Mouse (Mus musculus): ENCODE results near the gene Pkmyt1. TPM values are rescaled to one million over a fixed set of nuclear protein-coding genes. Genes with fewer than 3 reads are reported as not detected.

The Pkmyt1 gene
- polyA plus RNA-seq, 1 experiment: 24.4 TPM

GRCm38 (mm10) chr17:23694491-23694890 lies 31.6 kb upstream of the Pkmyt1 start:
- TF ChIP-seq POLR2A (IDR thresholded peaks at IDR 0.05; ENCODE audit: borderline replicate concordance, extremely low read depth, insufficient read depth, insufficient read length, poor library complexity, severe bottlenecking): no peak
- DNase-seq (ENCODE audit: low read depth): no peak

GRCm38 (mm10) chr17:23695801-23696200 lies 30.3 kb upstream of the Pkmyt1 start:
- TF ChIP-seq CTCF (IDR thresholded peaks at IDR 0.05; ENCODE audit: borderline replicate concordance, extremely low read depth, insufficient read depth, insufficient read length): no peak
- no peak for TF ChIP-seq POLR2A (IDR thresholded peaks at IDR 0.05; ENCODE audit: borderline replicate concordance, extremely low read depth, insufficient read depth, insufficient read length, poor library complexity, severe bottlenecking)
- DNase-seq (ENCODE audit: low read depth): no peak

GRCm38 (mm10) chr17:23699131-23700077 lies 26.7 kb upstream of the Pkmyt1 start:
- no peak for TF ChIP-seq CTCF (IDR thresholded peaks at IDR 0.05; ENCODE audit: borderline replicate concordance, extremely low read depth, insufficient read depth, insufficient read length)
- TF ChIP-seq POLR2A (IDR thresholded peaks at IDR 0.05; ENCODE audit: borderline replicate concordance, extremely low read depth, insufficient read depth, insufficient read length, poor library complexity, severe bottlenecking): no peak
- no peak for DNase-seq (ENCODE audit: low read depth)

DNA sequence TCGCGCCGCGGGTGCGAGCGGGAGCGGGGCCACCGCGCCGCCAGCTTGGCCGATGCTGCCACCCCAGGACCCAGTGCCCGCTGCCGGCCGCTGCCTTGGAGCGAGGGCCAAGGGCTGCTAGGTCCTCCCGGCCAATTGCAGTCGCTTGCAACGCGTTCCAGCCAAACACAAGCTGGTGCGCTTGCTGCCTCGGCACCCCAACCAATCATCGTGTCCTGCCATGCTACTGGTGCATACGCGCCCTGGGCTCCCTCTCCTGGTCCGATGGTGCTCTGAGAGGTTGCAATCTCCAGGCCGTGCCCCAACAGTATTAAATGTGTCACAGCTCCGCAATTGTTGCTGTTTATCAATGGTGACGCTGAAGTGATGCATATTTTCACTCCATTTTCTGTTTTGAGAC lies 26.1 kb upstream of the Pkmyt1 start:
- DNase-seq (ENCODE audit: low read depth): peak; percentile 95
- TF ChIP-seq CTCF (IDR thresholded peaks at IDR 0.05; ENCODE audit: borderline replicate concordance, extremely low read depth, insufficient read depth, insufficient read length): peak; percentile 65
- TF ChIP-seq POLR2A (IDR thresholded peaks at IDR 0.05; ENCODE audit: borderline replicate concordance, extremely low read depth, insufficient read depth, insufficient read length, poor library complexity, severe bottlenecking): 0 out of 2 replicates have a peak, but pooled peaks have one; percentile 10

- DNase-seq (ENCODE audit: low read depth): no peak
- no peak for TF ChIP-seq POLR2A (IDR thresholded peaks at IDR 0.05; ENCODE audit: borderline replicate concordance, extremely low read depth, insufficient read depth, insufficient read length, poor library complexity, severe bottlenecking)
- TF ChIP-seq CTCF (IDR thresholded peaks at IDR 0.05; ENCODE audit: borderline replicate concordance, extremely low read depth, insufficient read depth, insufficient read length): no peak
Observed at GRCm38 (mm10) chr17:23703301-23703700, 22.8 kb upstream of the Pkmyt1 start.

DNA sequence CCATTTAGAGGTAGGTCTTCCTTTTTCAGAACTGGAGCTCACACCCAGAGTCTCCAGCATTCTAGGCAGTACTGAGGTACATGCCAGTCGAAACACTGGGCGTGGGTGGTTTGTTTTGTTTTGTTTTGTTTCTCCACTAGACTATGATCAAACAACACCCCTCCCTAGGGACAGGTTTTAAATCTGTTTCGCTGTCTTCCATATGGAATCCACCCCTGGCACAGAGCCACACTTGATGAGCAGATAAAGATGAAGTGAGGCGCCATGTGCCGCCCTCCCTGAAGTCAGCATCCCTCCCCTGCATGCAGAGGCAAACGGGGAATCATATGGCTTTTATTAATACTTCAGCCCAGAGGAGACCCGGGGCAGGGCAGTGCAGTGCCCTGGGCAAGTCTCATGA lies 21.4 kb upstream of the Pkmyt1 start:
- DNase-seq (ENCODE audit: low read depth): peak; percentile 64
- no peak for TF ChIP-seq POLR2A (IDR thresholded peaks at IDR 0.05; ENCODE audit: borderline replicate concordance, extremely low read depth, insufficient read depth, insufficient read length, poor library complexity, severe bottlenecking)
- no peak for TF ChIP-seq CTCF (IDR thresholded peaks at IDR 0.05; ENCODE audit: borderline replicate concordance, extremely low read depth, insufficient read depth, insufficient read length)

DNA sequence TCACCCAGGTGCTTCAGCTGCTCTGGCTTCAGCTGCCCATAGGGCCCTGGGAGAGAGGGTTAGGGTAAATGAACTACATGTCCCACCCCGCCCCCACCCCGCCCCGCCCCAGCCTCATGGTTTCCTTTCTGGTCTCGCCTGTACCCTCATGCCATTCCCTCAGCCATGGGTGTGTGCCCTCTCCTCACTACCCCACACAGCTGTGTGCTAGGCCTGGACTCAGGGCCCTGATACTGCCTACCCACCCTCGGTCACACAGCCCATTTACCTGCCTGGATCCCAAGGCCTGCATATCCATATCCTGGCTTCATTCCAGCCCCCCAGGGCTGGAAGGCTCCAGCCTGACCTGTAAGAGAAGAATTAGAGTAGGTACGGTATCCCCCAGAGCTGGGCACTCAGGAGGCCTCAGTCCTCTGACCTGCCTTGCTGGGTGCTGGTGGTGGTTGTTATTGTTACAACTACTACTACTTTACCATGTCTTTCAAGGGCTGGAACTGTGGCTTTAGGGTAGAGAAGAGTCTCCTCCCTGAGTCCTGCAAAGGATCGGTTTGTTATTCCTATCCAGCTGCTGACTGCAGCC lies 20.5 kb upstream of the Pkmyt1 start:
- TF ChIP-seq CTCF (IDR thresholded peaks at IDR 0.05; ENCODE audit: borderline replicate concordance, extremely low read depth, insufficient read depth, insufficient read length): no peak
- TF ChIP-seq POLR2A (IDR thresholded peaks at IDR 0.05; ENCODE audit: borderline replicate concordance, extremely low read depth, insufficient read depth, insufficient read length, poor library complexity, severe bottlenecking): no peak
- DNase-seq (ENCODE audit: low read depth): no peak

- TF ChIP-seq POLR2A (IDR thresholded peaks at IDR 0.05; ENCODE audit: borderline replicate concordance, extremely low read depth, insufficient read depth, insufficient read length, poor library complexity, severe bottlenecking) (no peak), CTCF (IDR thresholded peaks at IDR 0.05; ENCODE audit: borderline replicate concordance, extremely low read depth, insufficient read depth, insufficient read length) (peak; percentile 93)
Observed at GRCm38 (mm10) chr17:23706212-23706611, 19.9 kb upstream of the Pkmyt1 start.

GRCm38 (mm10) chr17:23717003-23717402 lies 9.1 kb upstream of the Pkmyt1 start:
- TF ChIP-seq POLR2A (IDR thresholded peaks at IDR 0.05; ENCODE audit: borderline replicate concordance, extremely low read depth, insufficient read depth, insufficient read length, poor library complexity, severe bottlenecking) (no peak), CTCF (IDR thresholded peaks at IDR 0.05; ENCODE audit: borderline replicate concordance, extremely low read depth, insufficient read depth, insufficient read length) (no peak)
- no peak for DNase-seq (ENCODE audit: low read depth)

More at GRCm38 (mm10) chr17:23706212-23706611, 19.9 kb upstream of the Pkmyt1 start:
- peak; percentile 83 for DNase-seq (ENCODE audit: low read depth)

DNA sequence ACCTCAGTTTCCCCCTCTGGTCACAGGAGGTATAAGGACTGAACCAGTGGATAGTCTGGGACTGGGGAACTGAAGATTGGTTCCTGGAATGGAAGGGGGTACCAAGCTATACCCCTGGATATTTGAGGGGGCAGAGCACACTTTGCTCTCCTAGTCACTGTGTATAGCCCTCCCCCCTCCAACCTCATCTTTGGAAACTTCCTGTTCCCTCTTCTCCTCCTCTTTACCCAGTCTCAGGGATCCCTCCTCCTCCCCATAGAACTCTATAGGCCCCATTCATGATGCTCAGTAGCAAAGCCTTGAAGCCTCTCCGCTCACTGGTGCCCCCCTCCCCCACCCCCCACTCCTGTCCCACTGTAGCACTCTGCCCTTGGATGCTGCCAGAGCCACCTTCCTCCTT lies 6.7 kb upstream of the Pkmyt1 start:
- TF ChIP-seq POLR2A (IDR thresholded peaks at IDR 0.05; ENCODE audit: borderline replicate concordance, extremely low read depth, insufficient read depth, insufficient read length, poor library complexity, severe bottlenecking) (no peak), CTCF (IDR thresholded peaks at IDR 0.05; ENCODE audit: borderline replicate concordance, extremely low read depth, insufficient read depth, insufficient read length) (no peak)
- no peak for DNase-seq (ENCODE audit: low read depth)

- no peak for TF ChIP-seq POLR2A (IDR thresholded peaks at IDR 0.05; ENCODE audit: borderline replicate concordance, extremely low read depth, insufficient read depth, insufficient read length, poor library complexity, severe bottlenecking)
Observed at GRCm38 (mm10) chr17:23721886-23722285, 4.2 kb upstream of the Pkmyt1 start.

More at GRCm38 (mm10) chr17:23721886-23722285, 4.2 kb upstream of the Pkmyt1 start:
- no peak for DNase-seq (ENCODE audit: low read depth)
